Mouse (Mus musculus) G1E (cell line): ENCODE data around the gene Pappa2.

Experiments used
- CTCF ChIP-seq: IDR thresholded peaks from 2 replicates; pipeline ENCODE4 v1.5.1; 2012; ENCODE audit warnings: low read depth, low read length, inconsistent platforms, mixed read lengths
- GATA1 ChIP-seq: IDR thresholded peaks from 2 replicates; pipeline ENCODE4 v1.6.1; 2012; ENCODE audit warnings: borderline replicate concordance, low read length, inconsistent platforms, mixed read lengths
- GATA2 ChIP-seq: IDR thresholded peaks from 2 replicates; pipeline ENCODE4 v1.6.1; 2012; ENCODE audit warnings: low read depth, low read length, inconsistent platforms, borderline replicate concordance
- POLR2AphosphoS5 ChIP-seq: IDR thresholded peaks from 2 replicates; pipeline ENCODE4 v1.6.1; 2012; ENCODE audit warnings: low read depth, low read length, inconsistent platforms; ENCODE audit not compliant: insufficient replicate concordance
- TAL1 ChIP-seq: conservative IDR thresholded peaks from 2 replicates; pipeline ENCODE4 v1.6.1; 2012; ENCODE audit warnings: low read depth, low read length, inconsistent platforms, mixed read lengths

- TF ChIP-seq CTCF (no peak), TAL1 (no peak), POLR2AphosphoS5 (no peak), GATA1 (no peak), GATA2 (no peak)
These were observed 50.9 kb downstream of the Pappa2 start for GRCm38 (mm10) chr1:158929369-158929768.
